Mouse (Mus musculus): Measurements from ENCODE around the gene Snip1.

The Snip1 gene

GRCm38 (mm10) chr4:125066490-125067370 is at the start of gene Snip1:
TSS of gene Snip1 (plus strand) at chr4:125066672.
- peak; percentile 92 for DNase-seq (ENCODE audit: low spot score)

GRCm38 (mm10) chr4:125017431-125017830 is 49.0 kb upstream of the Snip1 start:
- peak; percentile 14 for DNase-seq (ENCODE audit: low spot score)

- DNase-seq (ENCODE audit: low spot score) = no peak
Observed at GRCm38 (mm10) chr4:125020780-125021538, 45.5 kb upstream of the Snip1 start.

- peak; percentile 91 for DNase-seq (ENCODE audit: low spot score)
Observed at GRCm38 (mm10) chr4:125029891-125030614, 36.4 kb upstream of the Snip1 start.

GRCm38 (mm10) chr4:125034341-125034740 is 32.1 kb upstream of the Snip1 start:
- DNase-seq (ENCODE audit: low spot score) = peak; percentile 63

- no peak for DNase-seq (ENCODE audit: low spot score)
Observed at GRCm38 (mm10) chr4:125044454-125044853, 22.0 kb upstream of the Snip1 start.

GRCm38 (mm10) chr4:125055385-125055784 is 11.1 kb upstream of the Snip1 start:
- no peak for DNase-seq (ENCODE audit: low spot score)

GRCm38 (mm10) chr4:125056476-125056875 is 10.0 kb upstream of the Snip1 start:
- no peak for DNase-seq (ENCODE audit: low spot score)

- no peak for DNase-seq (ENCODE audit: low spot score)
Observed at GRCm38 (mm10) chr4:125057273-125057672, 9.2 kb upstream of the Snip1 start.

- no peak for DNase-seq (ENCODE audit: low spot score)
Observed at GRCm38 (mm10) chr4:125058033-125058432, 8.4 kb upstream of the Snip1 start.

GRCm38 (mm10) chr4:125059025-125059424 is 7.4 kb upstream of the Snip1 start:
- peak; percentile 70 for DNase-seq (ENCODE audit: low spot score)

GRCm38 (mm10) chr4:125063829-125064228 is 2.6 kb upstream of the Snip1 start:
- no peak for DNase-seq (ENCODE audit: low spot score)

- DNase-seq (ENCODE audit: low spot score) = peak; percentile 18
Observed at GRCm38 (mm10) chr4:125065517-125066307, 760 bp upstream of the Snip1 start, which contains the start of gene Dnali1. TSS of gene Dnali1 (minus strand) at chr4:125065703.

- DNase-seq (ENCODE audit: low spot score) = no peak
Observed at GRCm38 (mm10) chr4:125077700-125078099, 11.2 kb downstream of the Snip1 start.

- DNase-seq (ENCODE audit: low spot score) = no peak
Observed at GRCm38 (mm10) chr4:125078698-125079097, 12.2 kb downstream of the Snip1 start.

GRCm38 (mm10) chr4:125084403-125085345 is 18.2 kb downstream of the Snip1 start, which contains the start of gene Meaf6:
TSS of gene Meaf6 (plus strand) at chr4:125085134.
- DNase-seq (ENCODE audit: low spot score) = peak; percentile 80

- DNase-seq (ENCODE audit: low spot score) = no peak
Observed at GRCm38 (mm10) chr4:125085346-125085841, 18.9 kb downstream of the Snip1 start.

GRCm38 (mm10) chr4:125093031-125093430 is 26.6 kb downstream of the Snip1 start:
- no peak for DNase-seq (ENCODE audit: low spot score)

GRCm38 (mm10) chr4:125096066-125096465 is 29.6 kb downstream of the Snip1 start:
- DNase-seq (ENCODE audit: low spot score) = no peak

- no peak for DNase-seq (ENCODE audit: low spot score)
Observed at GRCm38 (mm10) chr4:125097412-125097811, 30.9 kb downstream of the Snip1 start.

All from adipocyte (in vitro differentiated cells).